10 mouse cellular contexts compared by ENCODE assay signal in the genomic region with DNA sequence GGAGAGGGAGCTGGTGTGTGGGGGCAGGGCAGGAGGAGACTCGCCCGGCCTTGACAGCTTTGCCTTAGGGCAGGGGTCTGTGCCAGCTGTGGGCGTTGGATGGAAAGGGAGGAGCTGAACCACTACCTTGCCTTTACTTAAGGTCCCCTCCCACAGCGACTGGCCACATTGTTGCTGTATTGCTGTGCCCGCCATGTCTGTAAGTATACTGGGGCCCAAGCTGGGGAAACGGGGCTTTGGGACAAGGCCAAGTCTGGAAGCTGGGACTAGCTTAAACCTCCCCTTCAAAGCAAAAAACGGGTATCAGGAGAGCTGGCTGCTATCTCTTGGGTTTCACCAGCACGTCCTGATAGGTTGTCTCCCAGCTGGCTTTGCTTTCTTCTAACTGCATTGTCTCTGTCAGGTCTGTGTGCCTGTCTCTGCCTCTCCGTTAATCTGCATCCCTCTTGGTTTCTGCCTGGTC. TPM values are rescaled to one million over a fixed set of nuclear protein-coding genes. Genes with fewer than 3 reads are reported as not detected.
DNase-seq lines count a peak whose midpoint lies in the region; ATAC-seq and TF ChIP-seq lines count a peak whose summit lies in the region.
"Had no signal": no experiment of that assay in that cellular context is flagged by ENCODE, and none has a peak within 500 bp of the region (broad histone marks: within the 10 kb centered on the region; RNA-seq: fewer than 3 reads in every experiment).

No protein-coding gene starts in this region.

- peak; percentile 33 to 68; a peak in 3 of 4 replicates for TF ChIP-seq EP300 in MEL (IDR thresholded peaks at IDR 0.05; ENCODE audit: low read depth in 1 of 2, low read length in 2 of 2)

- H3K27me3 ChIP-seq in forebrain, embryonic 10.5 days (ENCODE audit: poor library complexity, severe bottlenecking) = peaks cover 10% of the 10 kb centered on the region; the same call in 1 of the 2 replicates
- H3K27me3 ChIP-seq in forebrain, postnatal 0 days (ENCODE audit: insufficient read depth, low read length) = no peaks in the 10 kb centered on the region
- no peaks in the 10 kb centered on the region for H3K27me3 ChIP-seq in kidney, embryonic 14.5 days (ENCODE audit: control insufficient read depth, insufficient read depth, low read length)
- H3K27me3 ChIP-seq in MEL (ENCODE audit: control insufficient read depth in 1 of 2, insufficient read depth in 2 of 2, low read length in 2 of 2) = no peaks in the 10 kb centered on the region
- no peaks in the 10 kb centered on the region for H3K27me3 ChIP-seq in limb, embryonic 14.5 days (ENCODE audit: control insufficient read depth, insufficient read depth, low read length)

- 52% methylated on average over 9 of the region's 9 CpGs for WGBS in forebrain, embryonic 10.5 days
- WGBS in forebrain, postnatal 0 days = 36% methylated on average over 9 of the region's 9 CpGs
- WGBS in kidney, embryonic 14.5 days = 47% methylated on average over 9 of the region's 9 CpGs
- WGBS in limb, embryonic 14.5 days = 27% methylated on average over 9 of the region's 9 CpGs

- peaks cover 32% of the 10 kb centered on the region for H3K4me1 ChIP-seq in forebrain, embryonic 10.5 days
- H3K4me1 ChIP-seq in forebrain, postnatal 0 days (ENCODE audit: insufficient read depth) = no peaks in the 10 kb centered on the region
- peaks cover 12% of the 10 kb centered on the region for H3K4me1 ChIP-seq in kidney, embryonic 14.5 days (ENCODE audit: control insufficient read depth, insufficient read depth, low read length)
- peaks cover 7 to 32% of the 10 kb centered on the region in 2 experiments for H3K4me1 ChIP-seq in MEL (ENCODE audit: control insufficient read depth in 1 of 2, insufficient read depth in 2 of 2, low read length in 2 of 2)
- H3K4me1 ChIP-seq in limb, embryonic 14.5 days (ENCODE audit: control insufficient read depth, insufficient read depth, low read length) = peaks cover 12% of the 10 kb centered on the region

- no peak overlapping the region for H3K4me2 ChIP-seq in forebrain, postnatal 0 days (ENCODE audit: low read depth)
- no peak overlapping the region for H3K4me2 ChIP-seq in kidney, embryonic 14.5 days (replicated peaks; ENCODE audit: low read depth, low read length)
- H3K4me2 ChIP-seq in limb, embryonic 14.5 days (replicated peaks; ENCODE audit: low read depth, low read length, severe bottlenecking) = peak overlapping the region; percentile 25; the same call in 1 of the 2 replicates

- no peak for TF ChIP-seq CTCF in forebrain, postnatal 0 days (IDR thresholded peaks at IDR 0.05; ENCODE audit: low read depth)
- no peak for TF ChIP-seq CTCF in MEL (IDR thresholded peaks at IDR 0.05 in 2 of 3, conservative IDR thresholded peaks at IDR 0.05 in 1 of 3; ENCODE audit: control insufficient read depth in 1 of 3, insufficient read depth in 1 of 3, low read depth in 2 of 3, low read length in 3 of 3, poor library complexity in 1 of 3, severe bottlenecking in 1 of 3)

- H3K36me3 ChIP-seq in forebrain, embryonic 10.5 days (replicated peaks) = no peaks in the 10 kb centered on the region
- H3K36me3 ChIP-seq in forebrain, postnatal 0 days (ENCODE audit: insufficient read depth) = no peaks in the 10 kb centered on the region
- H3K36me3 ChIP-seq in kidney, embryonic 14.5 days (ENCODE audit: control insufficient read depth, insufficient read depth, low read length) = no peaks in the 10 kb centered on the region
- peaks cover 0 to 21% of the 10 kb centered on the region in 2 experiments; a peak in 2 of 4 replicates for H3K36me3 ChIP-seq in MEL (ENCODE audit: control insufficient read depth in 1 of 2, insufficient read depth in 2 of 2, low read length in 2 of 2)
- H3K36me3 ChIP-seq in limb, embryonic 14.5 days (ENCODE audit: control insufficient read depth, insufficient read depth, low read length) = no peaks in the 10 kb centered on the region

- DNase-seq in forebrain, embryonic 10.5 days (ENCODE audit: extremely low spot score, low spot score) = no peak
- no peak for DNase-seq in forebrain, postnatal 0 days
- no peak for DNase-seq in kidney, adult 9 months
- peak; percentile 89 for DNase-seq in MEL (ENCODE audit: low read depth, low spot score)
- DNase-seq in limb, embryonic 14.5 days (ENCODE audit: low spot score) = peak; percentile 37
- no peak for DNase-seq in embryo, embryonic 10 days (ENCODE audit: low spot score)
- no peak for DNase-seq in gastrocnemius, adult 8-10 months (ENCODE audit: low spot score in 2 of 2)
- DNase-seq: cerebellum, postnatal 36 days; kidney, adult 8-10 months had no signal

- H3K9me3 ChIP-seq in forebrain, embryonic 10.5 days = peaks cover 6% of the 10 kb centered on the region; the same call in 1 of the 2 replicates
- H3K9me3 ChIP-seq in forebrain, postnatal 0 days (ENCODE audit: low read length) = no peaks in the 10 kb centered on the region
- peaks cover 4% of the 10 kb centered on the region; the same call in 1 of the 2 replicates for H3K9me3 ChIP-seq in kidney, embryonic 14.5 days (ENCODE audit: control insufficient read depth, low read length)
- H3K9me3 ChIP-seq in MEL (replicated peaks; ENCODE audit: insufficient read depth, low read length) = no peaks in the 10 kb centered on the region
- H3K9me3 ChIP-seq in limb, embryonic 14.5 days (ENCODE audit: control insufficient read depth, low read length) = 0 out of 2 replicates have a peak, but pooled peaks cover 3% of the 10 kb centered on the region

- H3K4me3 ChIP-seq in forebrain, embryonic 10.5 days = no peak overlapping the region; the same call in 1 of the 2 replicates
- H3K4me3 ChIP-seq in forebrain, postnatal 0 days (ENCODE audit: low read depth, low read length) = no peak overlapping the region
- no peak overlapping the region for H3K4me3 ChIP-seq in kidney, embryonic 14.5 days (ENCODE audit: low read length)
- H3K4me3 ChIP-seq in MEL (ENCODE audit: control insufficient read depth in 1 of 2, insufficient read depth in 1 of 2, low read depth in 2 of 2, low read length in 2 of 2) = peak overlapping the region; percentile 49 to 80
- H3K4me3 ChIP-seq in limb, embryonic 14.5 days (replicated peaks; ENCODE audit: low read length) = peak overlapping the region; percentile 8; the same call in 1 of the 2 replicates

- peak in 1 of 2 experiments; percentile 59; a peak in 1 of 4 replicates for TF ChIP-seq POLR2A in MEL (IDR thresholded peaks at IDR 0.05; ENCODE audit: control insufficient read depth in 1 of 2, insufficient read depth in 1 of 2, low read depth in 1 of 2, low read length in 2 of 2, poor library complexity in 1 of 2)
- no peak for TF ChIP-seq POLR2A in limb, embryonic 14.5 days (IDR thresholded peaks at IDR 0.05; ENCODE audit: borderline replicate concordance, extremely low read depth, insufficient read depth, insufficient read length)

- no peak for ATAC-seq in forebrain, postnatal 0 days
- no peak for ATAC-seq in kidney, embryonic 14.5 days (ENCODE audit: low FRiP score, low TSS enrichment)
- ATAC-seq in limb, embryonic 14.5 days (ENCODE audit: low FRiP score, low read depth) = no peak

- TF ChIP-seq RAD21 in MEL (IDR thresholded peaks at IDR 0.05; ENCODE audit: low read depth, low read length) = no peak

- no peaks in the 10 kb centered on the region; the same call in 1 of the 2 replicates for H3K79me2 ChIP-seq in MEL (ENCODE audit: control insufficient read depth, insufficient read depth, low read length, poor library complexity)

- H3K27ac ChIP-seq in forebrain, embryonic 10.5 days = peak overlapping the region; percentile 40
- no peak overlapping the region for H3K27ac ChIP-seq in forebrain, postnatal 0 days (ENCODE audit: low read depth, low read length)
- 0 out of 2 replicates have a peak overlapping the region, but pooled peaks have one; percentile 17 for H3K27ac ChIP-seq in kidney, embryonic 14.5 days (ENCODE audit: low read depth, low read length)
- H3K27ac ChIP-seq in MEL (ENCODE audit: control insufficient read depth, low read depth, low read length) = peak overlapping the region; percentile 82
- peak overlapping the region; percentile 33; the same call in 1 of the 2 replicates for H3K27ac ChIP-seq in limb, embryonic 14.5 days (replicated peaks; ENCODE audit: low read depth, low read length)

- H3K9ac ChIP-seq in forebrain, postnatal 0 days = no peak overlapping the region
- 0 out of 2 replicates have a peak overlapping the region, but pooled peaks have one; percentile 12 for H3K9ac ChIP-seq in kidney, embryonic 14.5 days (ENCODE audit: low read depth, low read length)
- H3K9ac ChIP-seq in MEL (ENCODE audit: control insufficient read depth, low read depth, low read length, poor library complexity, severe bottlenecking) = peak overlapping the region; percentile 69
- H3K9ac ChIP-seq in limb, embryonic 14.5 days (ENCODE audit: low read depth, low read length, severe bottlenecking) = no peak overlapping the region

RNA-seq across cellular contexts. Expression of a gene that starts 0.7 kb away (rescaled TPM):
- polyA plus RNA-seq in forebrain, embryonic 10.5 days (2016; fragmentation: Nextera tagmentation; extraction: Ambion mirVana) = 0.26 and 0.42 TPM in 2 replicates
- 2.8 and 10.4 TPM in 2 replicates for total RNA-seq in forebrain, postnatal 0 days (2014; rRNA removed)
- polyA plus RNA-seq in forebrain, postnatal 0 days (2015; fragmentation: Nextera tagmentation; extraction: Ambion mirVana) = 3.5 and 3.8 TPM in 2 replicates
- 1.1 and 4.0 TPM in 2 replicates for polyA plus RNA-seq in kidney, embryonic 14.5 days (2014; fragmentation: Nextera tagmentation; extraction: Ambion mirVana)
- total RNA-seq in MEL (2012; rRNA removed) = 27.7 and 37.8 TPM in 2 replicates
- 100 to 1,000 TPM in 1 of 2 experiments, not detected in 1; 138 TPM for polyA plus RNA-seq in MEL (2012; ENCODE audit: insufficient read depth in 1 of 2, insufficient read length in 2 of 2, low read depth in 1 of 2, low replicate concordance in 2 of 2, missing spikeins in 1 of 2)
- polyA plus RNA-seq in limb, embryonic 14.5 days (2012; rRNA removed) = 198 and 208 TPM in 2 replicates
- polyA plus RNA-seq in limb, embryonic 14.5 days (2014; fragmentation: Nextera tagmentation; extraction: Ambion mirVana) = 37.9 and 48.4 TPM in 2 replicates
- not detected for total RNA-seq in gastrocnemius, adult 8-10 months (2022)

RNA-seq across cellular contexts. Expression of a gene that starts 16.9 kb away (rescaled TPM):
- 0.21 and 0.43 TPM in 2 replicates for polyA plus RNA-seq in forebrain, embryonic 10.5 days (2016; fragmentation: Nextera tagmentation; extraction: Ambion mirVana)
- not detected in 2 replicates for total RNA-seq in forebrain, postnatal 0 days (2014; rRNA removed)
- polyA plus RNA-seq in forebrain, postnatal 0 days (2015; fragmentation: Nextera tagmentation; extraction: Ambion mirVana) = 0.09 and 0.27 TPM in 2 replicates
- polyA plus RNA-seq in kidney, embryonic 14.5 days (2014; fragmentation: Nextera tagmentation; extraction: Ambion mirVana) = 0.51 and 0.64 TPM in 2 replicates
- 0.19 TPM in 1 of 2 replicates, not detected in the other for total RNA-seq in MEL (2012; rRNA removed)
- not detected for polyA plus RNA-seq in MEL (2012; ENCODE audit: insufficient read depth in 1 of 2, insufficient read length in 2 of 2, low read depth in 1 of 2, low replicate concordance in 2 of 2, missing spikeins in 1 of 2)
- 0.19 and 0.25 TPM in 2 replicates for polyA plus RNA-seq in limb, embryonic 14.5 days (2012; rRNA removed)
- 0.58 and 0.94 TPM in 2 replicates for polyA plus RNA-seq in limb, embryonic 14.5 days (2014; fragmentation: Nextera tagmentation; extraction: Ambion mirVana)
- total RNA-seq in gastrocnemius, adult 8-10 months (2022) = under 1 TPM in 1 of 4 experiments, not detected in 3; 0.11 TPM

RNA-seq across cellular contexts. Expression of a gene that starts 30.7 kb away (rescaled TPM):
- 2.9 and 3.1 TPM in 2 replicates for polyA plus RNA-seq in forebrain, embryonic 10.5 days (2016; fragmentation: Nextera tagmentation; extraction: Ambion mirVana)
- total RNA-seq in forebrain, postnatal 0 days (2014; rRNA removed) = 2.4 and 5.2 TPM in 2 replicates
- polyA plus RNA-seq in forebrain, postnatal 0 days (2015; fragmentation: Nextera tagmentation; extraction: Ambion mirVana) = 3.3 and 3.5 TPM in 2 replicates
- 3.8 and 3.9 TPM in 2 replicates for polyA plus RNA-seq in kidney, embryonic 14.5 days (2014; fragmentation: Nextera tagmentation; extraction: Ambion mirVana)
- 1.5 and 2.1 TPM in 2 replicates for total RNA-seq in MEL (2012; rRNA removed)
- polyA plus RNA-seq in MEL (2012; ENCODE audit: insufficient read depth in 1 of 2, insufficient read length in 2 of 2, low read depth in 1 of 2, low replicate concordance in 2 of 2, missing spikeins in 1 of 2) = 1 to 10 TPM in 1 of 2 experiments, not detected in 1; 5.1 TPM
- 17.9 and 18.0 TPM in 2 replicates for polyA plus RNA-seq in limb, embryonic 14.5 days (2012; rRNA removed)
- polyA plus RNA-seq in limb, embryonic 14.5 days (2014; fragmentation: Nextera tagmentation; extraction: Ambion mirVana) = 5.9 and 7.0 TPM in 2 replicates
- 1 to 10 TPM in 3 of 4 experiments, under 1 TPM in 1; 0.58 to 1.6 (median 1.4) TPM for total RNA-seq in gastrocnemius, adult 8-10 months (2022)

RNA-seq across cellular contexts. Expression of a gene that starts 39.3 kb away (rescaled TPM):
- polyA plus RNA-seq in forebrain, embryonic 10.5 days (2016; fragmentation: Nextera tagmentation; extraction: Ambion mirVana) = 68.5 and 72.0 TPM in 2 replicates
- 79.6 and 88.3 TPM in 2 replicates for total RNA-seq in forebrain, postnatal 0 days (2014; rRNA removed)
- 101 and 110 TPM in 2 replicates for polyA plus RNA-seq in forebrain, postnatal 0 days (2015; fragmentation: Nextera tagmentation; extraction: Ambion mirVana)
- polyA plus RNA-seq in kidney, embryonic 14.5 days (2014; fragmentation: Nextera tagmentation; extraction: Ambion mirVana) = 134 and 150 TPM in 2 replicates
- 82.8 and 99.5 TPM in 2 replicates for total RNA-seq in MEL (2012; rRNA removed)
- 10 to 100 TPM in 1 of 2 experiments, not detected in 1; 74.7 TPM for polyA plus RNA-seq in MEL (2012; ENCODE audit: insufficient read depth in 1 of 2, insufficient read length in 2 of 2, low read depth in 1 of 2, low replicate concordance in 2 of 2, missing spikeins in 1 of 2)
- polyA plus RNA-seq in limb, embryonic 14.5 days (2012; rRNA removed) = 165 and 172 TPM in 2 replicates
- 176 and 200 TPM in 2 replicates for polyA plus RNA-seq in limb, embryonic 14.5 days (2014; fragmentation: Nextera tagmentation; extraction: Ambion mirVana)
- total RNA-seq in gastrocnemius, adult 8-10 months (2022) = 100 to 1,000 TPM; 222 to 343 (median 237) TPM

RNA-seq across cellular contexts. Expression of a gene that starts 56.0 kb away (rescaled TPM):
- polyA plus RNA-seq in forebrain, embryonic 10.5 days (2016; fragmentation: Nextera tagmentation; extraction: Ambion mirVana) = 325 and 336 TPM in 2 replicates
- total RNA-seq in forebrain, postnatal 0 days (2014; rRNA removed) = 261 and 264 TPM in 2 replicates
- 172 TPM in 2 replicates for polyA plus RNA-seq in forebrain, postnatal 0 days (2015; fragmentation: Nextera tagmentation; extraction: Ambion mirVana)
- polyA plus RNA-seq in kidney, embryonic 14.5 days (2014; fragmentation: Nextera tagmentation; extraction: Ambion mirVana) = 283 and 322 TPM in 2 replicates
- 246 and 303 TPM in 2 replicates for total RNA-seq in MEL (2012; rRNA removed)
- 1,000 to 10,000 TPM in 1 of 2 experiments, 100 to 1,000 TPM in 1; 684 to 1,095 TPM for polyA plus RNA-seq in MEL (2012; ENCODE audit: insufficient read depth in 1 of 2, insufficient read length in 2 of 2, low read depth in 1 of 2, low replicate concordance in 2 of 2, missing spikeins in 1 of 2)
- 525 and 571 TPM in 2 replicates for polyA plus RNA-seq in limb, embryonic 14.5 days (2012; rRNA removed)
- polyA plus RNA-seq in limb, embryonic 14.5 days (2014; fragmentation: Nextera tagmentation; extraction: Ambion mirVana) = 208 and 225 TPM in 2 replicates
- 100 to 1,000 TPM; 105 to 116 (median 109) TPM for total RNA-seq in gastrocnemius, adult 8-10 months (2022)

Comparison
In these comparisons a context has a peak if more than half of its experiments do, and no peak if none do; other contexts are left out.
1. DNase-seq: peak in MEL (single experiment) and limb, embryonic 14.5 days (single experiment); none in forebrain, embryonic 10.5 days (single experiment), forebrain, postnatal 0 days (single experiment), kidney, adult 9 months (single experiment), embryo, embryonic 10 days (single experiment) and gastrocnemius, adult 8-10 months (0 of 2).
2. H3K4me3 ChIP-seq: peak in MEL (2 of 2) and limb, embryonic 14.5 days (single experiment); none in forebrain, embryonic 10.5 days (single experiment), forebrain, postnatal 0 days (single experiment) and kidney, embryonic 14.5 days (single experiment).
3. H3K9ac ChIP-seq: peak in kidney, embryonic 14.5 days (single experiment) and MEL (single experiment); none in forebrain, postnatal 0 days (single experiment) and limb, embryonic 14.5 days (single experiment).